Mouse (Mus musculus) lung, adult 2 months (tissue): ENCODE results near the gene Nsf.

Experiments
- CTCF ChIP-seq: fragments of 200-500 bp; IDR thresholded peaks from 2 replicates; pipeline ENCODE4 v1.5.1; 2011; ENCODE audit warnings: mild to moderate bottlenecking, low read length, control low read depth; ENCODE audit not compliant: insufficient read depth
- POLR2A ChIP-seq: fragments of 200-500 bp; IDR thresholded peaks from 2 replicates; pipeline ENCODE4 v1.6.1; 2011; ENCODE audit warnings: low read depth, mild to moderate bottlenecking, control low read depth, low read length, borderline replicate concordance; ENCODE audit errors: extremely low read depth

DNA sequence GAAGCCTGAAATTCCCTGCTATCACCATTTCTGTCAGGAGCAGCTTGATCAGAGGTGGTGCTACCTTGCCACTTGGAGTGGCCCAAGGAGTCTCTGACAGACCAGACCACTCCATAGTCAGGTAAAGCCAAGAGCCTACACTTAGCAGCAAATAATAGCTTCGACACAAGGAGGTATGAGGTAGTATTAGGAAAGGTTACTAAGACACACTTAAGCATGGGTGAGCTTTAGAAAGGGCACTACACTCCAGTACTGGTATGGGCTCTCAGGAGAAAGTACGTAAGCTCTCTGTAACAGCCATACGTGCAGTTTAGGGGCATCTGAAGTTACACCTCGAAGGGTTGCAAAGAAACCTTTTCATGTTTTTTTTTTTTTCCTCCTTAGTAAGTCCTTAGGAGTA lies 11.1 kb downstream of the Nsf start:
- TF ChIP-seq CTCF (no peak), POLR2A (no peak)
